Mouse (Mus musculus) lung, adult 18-20 months (tissue): ENCODE measurements around the gene Slc16a5.
"Not testable (repeated sequence)": the region's sequence is repeated elsewhere in the genome, so short reads cannot be mapped to it uniquely, and the experiment has no call there.

Experiments
- DNase-seq, 2 experiments: peaks; one replicate each; pipeline ENCODE4 v3.0.0; 2022; ENCODE audit warnings: mixed read lengths in 2 of 2

The Slc16a5 gene

GRCm38 (mm10) chr11:115483278-115483677 is 21.0 kb downstream of the Slc16a5 start:
- no peak for DNase-seq

- peak; percentile 52 to 68 for DNase-seq
These were observed 21.5 kb downstream of the Slc16a5 start for GRCm38 (mm10) chr11:115483726-115484125.

- DNase-seq, result no peak
These were observed 22.9 kb downstream of the Slc16a5 start for GRCm38 (mm10) chr11:115485155-115485554.

- DNase-seq, result no peak
These were observed 26.4 kb downstream of the Slc16a5 start for GRCm38 (mm10) chr11:115488551-115489104.

- DNase-seq, result no peak
These were observed 28.4 kb downstream of the Slc16a5 start for GRCm38 (mm10) chr11:115490441-115491355.

- DNase-seq, result peak; percentile 86 to 89
These were observed 29.2 kb downstream of the Slc16a5 start, which contains the start of gene Nt5c for GRCm38 (mm10) chr11:115491356-115492083. TSS of gene Nt5c (minus strand) at chr11:115491862.

GRCm38 (mm10) chr11:115492387-115492786 is 30.1 kb downstream of the Slc16a5 start:
- no peak for DNase-seq

GRCm38 (mm10) chr11:115496559-115496958 is 34.3 kb downstream of the Slc16a5 start:
- DNase-seq, result not testable (repeated sequence)

- DNase-seq, result no peak
These were observed 40.4 kb downstream of the Slc16a5 start for GRCm38 (mm10) chr11:115502636-115503035.

GRCm38 (mm10) chr11:115506586-115506985 is 44.3 kb downstream of the Slc16a5 start:
- DNase-seq, result no peak

GRCm38 (mm10) chr11:115508061-115508460 is 45.8 kb downstream of the Slc16a5 start:
- DNase-seq, result no peak

GRCm38 (mm10) chr11:115509773-115510506 is 47.7 kb downstream of the Slc16a5 start:
- DNase-seq, result no peak

GRCm38 (mm10) chr11:115510507-115510888 is 48.2 kb downstream of the Slc16a5 start:
- DNase-seq, result no peak

GRCm38 (mm10) chr11:115511121-115511520 is 48.8 kb downstream of the Slc16a5 start:
- DNase-seq, result no peak

GRCm38 (mm10) chr11:115512004-115512403 is 49.7 kb downstream of the Slc16a5 start:
- no peak for DNase-seq

GRCm38 (mm10) chr11:115512407-115513183 is 50.3 kb downstream of the Slc16a5 start:
- peak; percentile 59 to 70 for DNase-seq

GRCm38 (mm10) chr11:115513271-115514237 is 51.3 kb downstream of the Slc16a5 start:
- DNase-seq, result peak; percentile 44 to 47

- DNase-seq, result peak; percentile 96 to 97
These were observed 52.0 kb downstream of the Slc16a5 start, which contains the start of gene Jpt1 for GRCm38 (mm10) chr11:115514238-115514663. TSS of gene Jpt1 (minus strand) at chr11:115514387.

- DNase-seq, result no peak
These were observed 52.7 kb downstream of the Slc16a5 start for GRCm38 (mm10) chr11:115515021-115515420.

- no peak for DNase-seq
These were observed 54.7 kb downstream of the Slc16a5 start for GRCm38 (mm10) chr11:115516942-115517341.
